Mouse (Mus musculus) forebrain, embryonic 14.5 days (tissue): Measurements from ENCODE around the gene Sertad2. TPM values are rescaled to one million over a fixed set of nuclear protein-coding genes. Genes with fewer than 3 reads are reported as not detected.
A peak's percentile ranks its signal among the peaks of the same experiment; 100 is the strongest.

Source experiments
- ATAC-seq: fragments of 200-750 bp; cut with Nextera tagmentation; 2 replicates; pipeline ENCODE4 v1.8.0; 2017; ENCODE audit warnings: mild to moderate bottlenecking, moderate library complexity
- DNase-seq: peaks from one replicate; pipeline ENCODE4 v3.0.0-alpha.2; 2015; ENCODE audit warnings: low spot score
- H3K27ac ChIP-seq: fragments of 300-500 bp; sonication (generic); 2 replicates; pipeline ENCODE4 v1.5.1; 2014; ENCODE audit warnings: low read depth, mild to moderate bottlenecking, control low read depth, low read length, moderate library complexity
- H3K27me3 ChIP-seq: fragments of 300-500 bp; sonication (generic); replicated peaks from 2 replicates; pipeline ENCODE4 v1.6.1; 2014; ENCODE audit warnings: low read length, control low read depth, mixed read lengths; ENCODE audit not compliant: control insufficient read depth, insufficient read depth
- H3K36me3 ChIP-seq: fragments of 300-500 bp; sonication (generic); 2 replicates; pipeline ENCODE4 v1.6.1; 2014; ENCODE audit warnings: low read length, control low read depth; ENCODE audit not compliant: control insufficient read depth, insufficient read depth
- H3K4me1 ChIP-seq: fragments of 300-500 bp; sonication (generic); 2 replicates; pipeline ENCODE4 v1.6.1; 2014; ENCODE audit warnings: antibody characterized with exemption, low read length, control low read depth; ENCODE audit not compliant: control insufficient read depth, insufficient read depth
- H3K4me2 ChIP-seq: fragments of 300-500 bp; sonication (generic); 2 replicates; pipeline ENCODE4 v1.6.1; 2014; ENCODE audit warnings: mild to moderate bottlenecking, control low read depth, low read length
- H3K4me3 ChIP-seq: fragments of 300-500 bp; sonication (generic); 2 replicates; pipeline ENCODE4 v1.5.1; 2014; ENCODE audit warnings: low read depth, low read length, control low read depth
- H3K9ac ChIP-seq: fragments of 300-500 bp; sonication (generic); 2 replicates; pipeline ENCODE4 v1.6.1; 2014; ENCODE audit warnings: mild to moderate bottlenecking, low read length, control low read depth, moderate library complexity
- H3K9me3 ChIP-seq: fragments of 300-500 bp; sonication (generic); replicated peaks from 2 replicates; pipeline ENCODE4 v1.6.1; 2016; ENCODE audit warnings: low read length, control low read depth, mixed read lengths; ENCODE audit not compliant: control insufficient read depth
- whole genome bisulfite sequencing: fragments of 180-500 bp; shearing (Covaris S2); extraction: QIAGEN DNeasy Blood & Tissue Kit; methylation state at CpG from one replicate; pipeline ENCODE4 v1.1.7; 2014; 5-methylcytosine and 5-hydroxymethylcytosine counted together
- polyA plus RNA-seq: library from polyadenylated mRNA; unstranded; fragments of >200 nt; fragmentation: Nextera tagmentation; extraction: Ambion mirVana; gene quantifications from 2 replicates; pipeline ENCODE4 v1.2.1, GENCODE M21; 2014

Gene Sertad2
- polyA plus RNA-seq, 1 experiment from 2014 or later, result 23.2 TPM

DNA sequence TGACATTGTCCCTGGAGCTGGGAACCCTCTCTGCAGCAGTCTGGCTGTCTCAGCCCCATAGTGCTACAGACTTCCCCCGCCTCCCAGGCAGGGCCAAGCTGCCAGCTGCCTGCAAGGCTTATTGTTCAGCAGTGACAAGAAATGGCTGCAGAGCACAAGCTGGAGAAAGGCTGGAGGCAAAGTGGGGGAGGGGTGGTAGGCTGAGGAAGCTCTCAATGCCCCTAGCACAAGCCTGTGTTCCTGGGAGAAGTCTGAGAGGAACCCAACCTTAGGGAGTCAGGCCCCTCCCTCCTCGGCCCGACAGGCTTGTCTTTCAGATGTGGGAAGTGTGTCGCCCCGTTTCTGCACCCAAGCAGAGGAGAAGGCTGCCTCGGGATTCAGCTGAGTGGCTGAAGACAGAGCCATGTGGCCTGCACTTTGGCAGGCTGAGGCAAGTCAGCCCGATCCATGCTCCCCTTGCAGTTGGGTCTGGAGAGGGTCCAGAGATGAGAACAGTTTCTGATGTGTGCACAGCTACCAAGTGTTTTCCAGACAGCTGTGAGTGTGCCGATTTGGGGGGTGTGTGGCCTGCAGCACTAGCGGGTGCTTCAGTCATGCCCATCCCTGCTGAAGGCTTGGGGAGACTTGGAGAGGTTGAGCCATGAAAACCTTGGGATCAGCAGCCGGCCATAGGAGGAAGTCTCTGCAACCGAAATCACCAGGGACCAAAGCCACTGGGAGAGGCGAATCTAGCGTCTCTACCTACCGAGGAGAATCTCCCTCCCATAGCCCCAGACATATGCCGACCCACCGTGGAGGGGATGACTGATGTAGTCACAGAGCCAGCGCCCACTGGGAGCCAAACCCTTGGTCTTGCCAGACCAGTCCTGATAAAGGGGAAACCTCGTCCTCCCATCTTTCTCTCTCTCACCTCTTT lies 113.0 kb downstream of the Sertad2 start:
- peak overlapping the region; percentile 94 for H3K27ac ChIP-seq
- peaks cover 33% of the 10 kb centered on the region for H3K4me1 ChIP-seq
- H3K9me3 ChIP-seq, result no peaks in the 10 kb centered on the region
- H3K4me2 ChIP-seq, result peak overlapping the region; percentile 44
- DNase-seq (peak; percentile 95), ATAC-seq (peak; percentile 93)
- H3K27me3 ChIP-seq, result no peaks in the 10 kb centered on the region
- H3K36me3 ChIP-seq, result no peaks in the 10 kb centered on the region
- 6% methylated on average over 18 of the region's 18 CpGs for WGBS
- H3K9ac ChIP-seq, result peak overlapping the region; percentile 57
- peak overlapping the region; percentile 5; the same call in 1 of the 2 replicates for H3K4me3 ChIP-seq

DNA sequence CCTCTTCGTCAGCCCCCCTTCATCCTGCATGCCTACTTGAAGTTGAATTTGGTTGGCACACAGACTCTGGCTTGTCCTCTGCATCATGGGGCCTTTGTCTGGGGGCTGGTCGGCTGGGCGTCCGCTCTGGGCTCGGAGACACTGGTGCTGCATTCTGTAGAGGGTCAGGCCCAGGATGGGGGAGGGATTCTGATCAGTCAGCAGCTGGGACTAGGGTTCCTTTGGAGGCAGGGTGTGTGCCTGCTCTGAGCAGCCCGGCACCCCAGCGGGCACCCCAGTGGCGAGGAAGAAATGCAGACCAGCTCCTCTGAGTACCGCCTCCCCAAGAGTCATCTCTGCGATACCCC lies 113.6 kb downstream of the Sertad2 start:
- Histone ChIP-seq H3K27ac (peak overlapping the region; percentile 94), H3K36me3 (no peaks in the 10 kb centered on the region), H3K4me3 (no peak overlapping the region), H3K9me3 (no peaks in the 10 kb centered on the region), H3K4me1 (peaks cover 28% of the 10 kb centered on the region), H3K4me2 (peak overlapping the region; percentile 44), H3K27me3 (no peaks in the 10 kb centered on the region), H3K9ac (peak overlapping the region; percentile 57)
- peak; percentile 20 for ATAC-seq
- DNase-seq, result peak; percentile 53
- WGBS, result 12% methylated on average over 10 of the region's 10 CpGs

DNA sequence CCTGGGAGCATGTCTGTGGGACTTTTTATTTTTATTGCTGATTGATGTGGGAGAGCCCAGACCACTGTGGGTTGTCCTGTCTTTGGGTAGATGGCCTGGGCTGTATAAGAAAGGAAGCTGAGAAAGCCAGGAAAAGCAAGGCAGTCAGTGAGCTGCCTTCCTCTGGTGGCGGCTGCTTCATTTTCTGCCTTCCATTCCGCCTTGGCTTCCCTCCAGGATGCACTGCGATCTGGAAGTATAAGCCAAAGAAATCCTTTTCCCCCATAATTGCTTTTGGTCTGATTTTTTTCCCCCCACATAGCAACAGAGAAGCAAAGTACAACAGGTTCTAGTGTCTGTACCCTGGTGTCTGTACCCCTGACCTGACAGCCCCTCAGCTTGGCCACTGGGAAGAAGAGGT lies 116.0 kb downstream of the Sertad2 start:
- DNase-seq (peak; percentile 71), ATAC-seq (no peak)
- Histone ChIP-seq H3K4me3 (no peak overlapping the region), H3K36me3 (no peaks in the 10 kb centered on the region), H3K9me3 (no peaks in the 10 kb centered on the region), H3K27ac (0 out of 2 replicates have a peak overlapping the region, but pooled peaks have one; percentile 17), H3K4me1 (peaks cover 28% of the 10 kb centered on the region), H3K4me2 (no peak overlapping the region), H3K9ac (no peak overlapping the region), H3K27me3 (no peaks in the 10 kb centered on the region)
- 51% methylated on average over 3 of the region's 3 CpGs for WGBS

- Histone ChIP-seq H3K4me2 (no peak overlapping the region), H3K27me3 (no peaks in the 10 kb centered on the region), H3K27ac (no peak overlapping the region), H3K36me3 (no peaks in the 10 kb centered on the region), H3K9me3 (no peaks in the 10 kb centered on the region), H3K4me3 (no peak overlapping the region), H3K4me1 (peaks cover 17% of the 10 kb centered on the region), H3K9ac (no peak overlapping the region)
- ATAC-seq (no peak), DNase-seq (no peak)
- WGBS, result 88% methylated on average over 14 of the region's 14 CpGs
Observed at GRCm38 (mm10) chr11:20660111-20661097, 117.4 kb downstream of the Sertad2 start.

DNA sequence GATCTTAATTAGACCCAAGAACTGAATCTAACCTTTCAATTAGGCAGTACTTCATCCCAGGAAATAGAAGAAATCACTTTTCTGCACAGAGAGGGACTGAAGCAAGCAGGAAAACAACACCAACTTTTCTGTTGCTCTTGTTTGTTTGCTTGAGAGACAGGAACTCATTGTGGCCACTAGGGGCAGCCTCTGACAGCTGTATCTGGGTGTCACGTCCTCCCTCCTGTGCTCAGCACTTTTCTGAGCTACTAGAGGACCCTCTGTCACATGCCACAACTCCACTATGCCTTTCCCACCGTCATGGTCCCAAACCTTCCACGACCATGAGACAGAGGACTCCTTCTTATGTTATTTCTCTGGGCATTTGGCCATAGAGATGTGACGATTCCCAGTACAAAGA lies 118.6 kb downstream of the Sertad2 start:
- Histone ChIP-seq H3K27ac (no peak overlapping the region), H3K9ac (no peak overlapping the region), H3K4me2 (no peak overlapping the region), H3K4me3 (no peak overlapping the region), H3K9me3 (no peaks in the 10 kb centered on the region), H3K36me3 (no peaks in the 10 kb centered on the region), H3K4me1 (peaks cover 5% of the 10 kb centered on the region), H3K27me3 (no peaks in the 10 kb centered on the region)
- ATAC-seq (peak; percentile 38), DNase-seq (peak; percentile 65)
- 25% methylated on average over 4 of the region's 4 CpGs for WGBS

DNA sequence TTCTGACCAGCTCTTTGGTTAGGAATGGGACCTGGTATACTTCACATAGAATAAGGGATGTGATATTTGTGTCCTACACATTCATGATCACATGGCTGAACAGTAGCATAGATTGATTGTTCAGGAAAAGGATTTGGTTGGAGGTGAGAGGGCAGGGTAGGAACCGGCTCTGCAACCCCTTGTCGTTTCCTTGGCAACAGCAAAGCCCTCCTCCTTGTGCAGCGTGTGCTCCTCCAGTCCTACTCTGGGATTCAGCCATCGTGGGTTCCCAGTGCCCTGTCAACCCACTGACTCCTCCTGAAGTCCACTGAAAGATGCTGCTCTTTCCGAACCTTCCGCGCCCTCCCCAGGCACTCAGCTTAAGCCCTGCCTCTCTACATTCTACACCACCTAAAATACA lies 119.8 kb downstream of the Sertad2 start:
- Histone ChIP-seq H3K9me3 (no peaks in the 10 kb centered on the region), H3K9ac (no peak overlapping the region), H3K4me2 (no peak overlapping the region), H3K4me3 (no peak overlapping the region), H3K27ac (no peak overlapping the region), H3K27me3 (no peaks in the 10 kb centered on the region), H3K36me3 (no peaks in the 10 kb centered on the region), H3K4me1 (no peaks in the 10 kb centered on the region)
- 52% methylated on average over 7 of the region's 7 CpGs for WGBS
- ATAC-seq (no peak), DNase-seq (no peak)

GRCm38 (mm10) chr11:20663580-20664198 lies 120.6 kb downstream of the Sertad2 start:
- Histone ChIP-seq H3K4me2 (no peak overlapping the region), H3K9me3 (no peaks in the 10 kb centered on the region), H3K27me3 (no peaks in the 10 kb centered on the region), H3K4me1 (no peaks in the 10 kb centered on the region), H3K27ac (peak overlapping the region; percentile 34; the same call in 1 of the 2 replicates), H3K4me3 (no peak overlapping the region), H3K9ac (peak overlapping the region; percentile 1; the same call in 1 of the 2 replicates), H3K36me3 (no peaks in the 10 kb centered on the region)
- 9% methylated on average over 5 of the region's 5 CpGs for WGBS
- DNase-seq (peak; percentile 67), ATAC-seq (peak; percentile 45)

DNA sequence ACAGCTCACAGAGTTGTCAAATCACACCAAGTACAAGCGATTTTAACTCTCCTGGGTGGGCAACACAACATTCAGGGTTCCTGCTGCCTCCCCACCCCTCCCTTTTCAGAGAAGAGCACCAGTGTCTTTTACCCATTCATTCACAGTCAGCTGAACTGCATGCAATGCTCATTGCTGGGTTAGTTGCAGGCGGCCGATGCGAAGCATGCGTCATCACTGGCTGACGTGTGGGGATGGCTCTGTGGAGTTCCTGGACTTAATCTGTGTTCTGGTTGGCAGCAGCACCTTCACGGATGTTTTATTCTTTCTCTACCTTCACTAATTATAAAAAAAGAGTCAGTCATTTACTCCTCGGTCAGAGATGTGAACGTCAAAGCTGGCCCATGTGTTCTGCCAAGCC lies 121.8 kb downstream of the Sertad2 start:
- Histone ChIP-seq H3K4me3 (no peak overlapping the region), H3K9me3 (no peaks in the 10 kb centered on the region), H3K27ac (peak overlapping the region; percentile 27; the same call in 1 of the 2 replicates), H3K4me2 (no peak overlapping the region), H3K4me1 (no peaks in the 10 kb centered on the region), H3K27me3 (no peaks in the 10 kb centered on the region), H3K9ac (no peak overlapping the region), H3K36me3 (no peaks in the 10 kb centered on the region)
- WGBS, result 43% methylated on average over 9 of the region's 9 CpGs
- DNase-seq (peak; percentile 39), ATAC-seq (no peak)
